Mouse (Mus musculus): ENCODE measurements around the gene Svs6. TPM values are rescaled to one million over a fixed set of nuclear protein-coding genes. Genes with fewer than 3 reads are reported as not detected.

Svs6 gene
- total RNA-seq, 2 experiments from 2014 or later, result not detected

Small RNAs within 50 kb of the gene (microRNA-seq; reads per million reads assigned to microRNA genes)
- gene Mir7678, result 0 reads per million in 2 experiments

Other genes starting within 250 kb of the Svs6 start
- gene Stk4, start 246.4 kb upstream of the Svs6 start, total RNA-seq (2021), result 10 to 100 TPM; 17.0 to 20.4 TPM
- 10 to 100 TPM; 19.3 to 19.9 TPM for gene Tomm34, start 245.6 kb upstream of the Svs6 start, total RNA-seq (2021)
- gene Kcns1, start 145.6 kb upstream of the Svs6 start, total RNA-seq (2021), result not detected
- gene Wfdc5, start 134.0 kb upstream of the Svs6 start, total RNA-seq (2021), result not detected
- gene Wfdc12, start 126.1 kb upstream of the Svs6 start, total RNA-seq (2021), result not detected
- gene Wfdc15a, start 116.6 kb upstream of the Svs6 start, total RNA-seq (2021), result not detected
- not detected for gene Wfdc15b, start 95.1 kb upstream of the Svs6 start, total RNA-seq (2021)
- gene Svs2, start 78.3 kb upstream of the Svs6 start, total RNA-seq (2021), result not detected
- gene Svs3b, start 60.1 kb upstream of the Svs6 start, total RNA-seq (2021), result not detected
- not detected for gene Svs4, start 38.3 kb upstream of the Svs6 start, total RNA-seq (2021)
- not detected for gene Svs3a, start 27.5 kb upstream of the Svs6 start, total RNA-seq (2021)
- not detected for gene Svs5, start 16.0 kb downstream of the Svs6 start, total RNA-seq (2021)
- 1 to 10 TPM; 1.4 to 3.6 TPM for gene Slpi, start 72.3 kb downstream of the Svs6 start, total RNA-seq (2021)
- not detected for gene Rbpjl, start 86.4 kb downstream of the Svs6 start, total RNA-seq (2021)
- gene Matn4, start 88.4 kb downstream of the Svs6 start, total RNA-seq (2021), result 1 to 10 TPM; 1.2 to 1.5 TPM
- 10 to 100 TPM; 20.0 to 27.0 TPM for gene Sdc4, start 127.1 kb downstream of the Svs6 start, total RNA-seq (2021)
- 10 to 100 TPM; 21.2 to 21.9 TPM for gene Sys1, start 140.2 kb downstream of the Svs6 start, total RNA-seq (2021)
- 1 to 10 TPM; 3.0 to 5.3 TPM for gene Gm20458, start 144.2 kb downstream of the Svs6 start, total RNA-seq (2021)
- not detected for gene Trp53tg5, start 157.0 kb downstream of the Svs6 start, total RNA-seq (2021)
- gene Dbndd2, start 169.4 kb downstream of the Svs6 start, total RNA-seq (2021), result 10 to 100 TPM; 17.9 to 19.0 TPM
- 10 to 100 TPM; 43.1 to 45.9 TPM for gene Pigt, start 180.8 kb downstream of the Svs6 start, total RNA-seq (2021)
- gene Wfdc2, start 245.7 kb downstream of the Svs6 start, total RNA-seq (2021), result 10 to 100 TPM in 1 of 2 experiments, not detected in 1; 14.8 TPM